Mouse (Mus musculus): Measurements from ENCODE around the gene Shpk.

DNA sequence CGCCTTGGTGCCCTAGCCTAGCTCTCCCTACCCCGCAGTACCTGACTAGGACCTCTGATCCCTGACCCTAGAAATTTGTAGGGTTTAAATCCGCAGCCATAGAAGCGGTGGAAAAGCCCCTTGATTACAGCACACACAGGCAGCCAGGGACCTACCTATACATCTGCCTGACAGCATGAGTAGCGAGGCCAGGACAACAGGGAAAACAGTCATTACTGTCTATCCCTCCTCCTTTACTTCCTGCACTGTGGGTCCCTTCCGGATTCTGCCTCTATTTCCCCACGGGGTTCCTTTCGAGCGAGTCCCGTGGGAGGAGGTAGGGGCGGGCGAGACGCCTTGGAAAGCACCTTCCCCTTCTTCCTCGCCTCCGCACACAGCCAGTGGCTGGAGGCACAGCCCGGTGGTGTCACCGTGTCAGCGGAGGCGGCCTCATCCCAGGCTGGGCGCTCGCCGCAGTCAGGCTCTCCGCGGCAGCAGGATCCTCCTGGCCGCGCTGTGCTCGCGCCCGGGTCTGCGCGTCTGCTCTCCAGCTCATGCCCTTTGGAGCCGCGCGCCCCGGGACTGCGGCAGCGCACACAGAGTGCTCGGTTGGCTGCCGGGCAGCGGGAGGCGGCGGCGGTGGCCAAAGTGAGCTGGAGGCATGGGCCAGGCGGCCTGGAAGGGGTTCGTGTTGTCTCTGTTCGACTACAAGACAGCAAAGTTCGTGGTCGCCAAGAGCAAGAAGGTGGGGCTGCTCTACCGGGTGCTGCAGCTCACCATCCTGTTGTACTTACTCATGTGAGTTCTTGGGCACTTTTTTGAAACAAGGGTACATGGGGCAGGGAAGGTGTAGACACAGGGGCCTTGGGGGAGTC, 39.1 kb upstream of the Shpk start, which contains the start of gene P2rx5:
- TF ChIP-seq CTCF (IDR thresholded peaks at IDR 0.05; ENCODE audit: low read depth, low read length) = no peak
- no peak for TF ChIP-seq POLR2A (IDR thresholded peaks at IDR 0.05; ENCODE audit: borderline replicate concordance, low read depth, low read length)
